Mouse (Mus musculus) embryonic facial prominence, embryonic 14.5 days (tissue): ENCODE data around the gene Pole2. TPM values are rescaled to one million over a fixed set of nuclear protein-coding genes. Genes with fewer than 3 reads are reported as not detected.

Source experiments
- ATAC-seq: fragments of 200-750 bp; cut with Nextera tagmentation; 2 replicates; pipeline ENCODE4 v1.8.0; 2017; ENCODE audit warnings: low read depth, moderate number of reproducible peaks, moderate TSS enrichment
- DNase-seq: peaks from one replicate; pipeline ENCODE4 v3.0.0-alpha.2; 2015; ENCODE audit warnings: low spot score
- H3K27ac ChIP-seq: fragments of 300-500 bp; sonication (generic); replicated peaks from 2 replicates; pipeline ENCODE4 v1.5.1; 2014; ENCODE audit warnings: low read depth, mild to moderate bottlenecking, low read length, moderate library complexity
- H3K27me3 ChIP-seq: fragments of 300-500 bp; sonication (generic); replicated peaks from 2 replicates; pipeline ENCODE4 v1.6.1; 2014; ENCODE audit warnings: low read length; ENCODE audit not compliant: control insufficient read depth, insufficient read depth
- H3K36me3 ChIP-seq: fragments of 300-500 bp; sonication (generic); 2 replicates; pipeline ENCODE4 v1.6.1; 2014; ENCODE audit warnings: low read length, mixed read lengths; ENCODE audit not compliant: control insufficient read depth, insufficient read depth
- H3K4me1 ChIP-seq: fragments of 300-500 bp; sonication (generic); 2 replicates; pipeline ENCODE4 v1.6.1; 2014; ENCODE audit warnings: antibody characterized with exemption, low read length; ENCODE audit not compliant: control insufficient read depth, insufficient read depth
- H3K4me2 ChIP-seq: fragments of 300-500 bp; sonication (generic); 2 replicates; pipeline ENCODE4 v1.6.1; 2014; ENCODE audit warnings: low read depth, mild to moderate bottlenecking, low read length, moderate library complexity, mixed read lengths
- H3K4me3 ChIP-seq: fragments of 300-500 bp; sonication (generic); 2 replicates; pipeline ENCODE4 v1.5.1; 2014; ENCODE audit warnings: low read depth, mild to moderate bottlenecking, low read length
- H3K9ac ChIP-seq: fragments of 300-500 bp; sonication (generic); 2 replicates; pipeline ENCODE4 v1.6.1; 2014; ENCODE audit warnings: low read depth, mild to moderate bottlenecking, low read length, moderate library complexity, mixed read lengths
- H3K9me3 ChIP-seq: fragments of 300-500 bp; sonication (generic); 2 replicates; pipeline ENCODE4 v1.6.1; 2016; ENCODE audit warnings: low read length; ENCODE audit not compliant: control insufficient read depth
- WGBS: fragments of 180-500 bp; shearing (Covaris S2); extraction: QIAGEN DNeasy Blood & Tissue Kit; methylation state at CpG from one replicate; pipeline ENCODE4 v1.1.7; 2014; 5-methylcytosine and 5-hydroxymethylcytosine counted together
- polyA plus RNA-seq: library from polyadenylated mRNA; unstranded; fragments of >200 nt; fragmentation: Nextera tagmentation; extraction: Ambion mirVana; gene quantifications from 2 replicates; pipeline ENCODE4 v1.2.1, GENCODE M21; 2014

Pole2 gene
- polyA plus RNA-seq: 21.4 and 23.9 TPM in 2 replicates

DNA sequence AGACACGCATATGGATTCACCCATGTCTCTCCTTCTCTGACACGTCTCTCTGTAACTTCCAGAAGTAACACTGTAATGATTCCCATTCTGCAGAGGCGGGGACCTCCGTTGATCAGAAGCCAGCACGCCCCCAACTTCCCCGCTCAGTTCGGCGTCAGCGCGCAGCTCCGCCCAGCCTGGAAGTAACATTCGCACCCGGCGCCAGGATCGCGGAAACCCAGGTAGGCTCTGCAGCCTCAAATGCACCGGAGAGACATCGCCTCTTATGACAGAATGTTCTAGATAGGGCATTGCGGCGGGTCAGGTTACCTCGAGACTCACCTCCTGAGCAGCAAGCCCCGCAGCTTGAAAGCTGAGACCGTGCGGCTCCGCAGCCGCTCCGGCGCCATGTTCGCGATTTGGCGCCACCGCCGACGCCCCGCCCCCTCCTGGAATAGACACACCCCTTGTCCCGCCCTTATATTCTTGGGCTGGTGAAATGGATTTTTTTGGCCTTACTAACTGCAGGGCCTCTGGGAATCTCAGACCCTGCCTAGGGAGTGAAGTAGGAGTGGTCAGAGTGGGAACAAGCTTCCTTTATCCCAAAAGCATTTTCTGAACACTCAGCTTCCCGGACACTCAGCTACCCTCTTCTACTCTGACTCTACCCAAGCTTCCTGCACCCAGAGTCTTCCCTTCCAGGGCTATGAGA lies at the start of gene Pole2:
Gene Pole2, minus strand, starts transcription at position 420 of the 691 bp plus-strand sequence.
- Histone ChIP-seq H3K4me2 (peak within 1 kb of the TSS; percentile 55), H3K9ac (peak within 1 kb of the TSS; percentile 70), H3K9me3 (no peaks in the 10 kb centered on the region), H3K36me3 (peaks cover 5% of the 10 kb centered on the region; the same call in 1 of the 2 replicates), H3K4me3 (peak within 1 kb of the TSS; percentile 71), H3K27me3 (no peaks in the 10 kb centered on the region), H3K4me1 (no peaks in the 10 kb centered on the region), H3K27ac (peak within 1 kb of the TSS; percentile 89)
- under 1% methylated on average over 32 of the region's 37 CpGs for WGBS
- peak; percentile 93 for DNase-seq
- peak; percentile 96 for ATAC-seq

DNA sequence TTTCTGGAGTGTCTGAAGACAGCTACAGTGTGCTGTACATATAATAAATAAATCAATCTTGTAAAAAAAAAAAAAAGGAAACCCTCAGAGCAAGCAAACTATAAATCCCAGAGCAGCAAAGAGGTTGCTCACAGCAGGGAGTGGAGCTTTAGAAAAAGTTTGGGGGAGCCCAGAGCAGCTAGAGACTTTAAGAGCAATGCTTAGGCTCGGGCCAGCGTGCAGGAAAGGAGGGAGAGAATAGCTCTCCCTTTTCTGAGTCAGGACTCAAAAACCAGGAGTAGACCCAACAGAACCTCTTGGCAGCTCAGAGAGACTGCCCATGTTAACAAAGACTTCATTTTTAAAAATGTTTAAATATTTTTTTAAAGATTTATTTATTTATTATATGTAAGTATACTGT lies 41.0 kb upstream of the Pole2 start:
- ATAC-seq (no peak), DNase-seq (no peak)
- H3K27ac ChIP-seq: no peak overlapping the region
- H3K27me3 ChIP-seq: no peaks in the 10 kb centered on the region
- no peak overlapping the region for H3K9ac ChIP-seq
- no peaks in the 10 kb centered on the region for H3K36me3 ChIP-seq
- H3K9me3 ChIP-seq: no peaks in the 10 kb centered on the region
- no peak overlapping the region for H3K4me3 ChIP-seq
- no peaks in the 10 kb centered on the region for H3K4me1 ChIP-seq
- no peak overlapping the region for H3K4me2 ChIP-seq
- 74% methylated on average over 2 of the region's 2 CpGs for WGBS

DNA sequence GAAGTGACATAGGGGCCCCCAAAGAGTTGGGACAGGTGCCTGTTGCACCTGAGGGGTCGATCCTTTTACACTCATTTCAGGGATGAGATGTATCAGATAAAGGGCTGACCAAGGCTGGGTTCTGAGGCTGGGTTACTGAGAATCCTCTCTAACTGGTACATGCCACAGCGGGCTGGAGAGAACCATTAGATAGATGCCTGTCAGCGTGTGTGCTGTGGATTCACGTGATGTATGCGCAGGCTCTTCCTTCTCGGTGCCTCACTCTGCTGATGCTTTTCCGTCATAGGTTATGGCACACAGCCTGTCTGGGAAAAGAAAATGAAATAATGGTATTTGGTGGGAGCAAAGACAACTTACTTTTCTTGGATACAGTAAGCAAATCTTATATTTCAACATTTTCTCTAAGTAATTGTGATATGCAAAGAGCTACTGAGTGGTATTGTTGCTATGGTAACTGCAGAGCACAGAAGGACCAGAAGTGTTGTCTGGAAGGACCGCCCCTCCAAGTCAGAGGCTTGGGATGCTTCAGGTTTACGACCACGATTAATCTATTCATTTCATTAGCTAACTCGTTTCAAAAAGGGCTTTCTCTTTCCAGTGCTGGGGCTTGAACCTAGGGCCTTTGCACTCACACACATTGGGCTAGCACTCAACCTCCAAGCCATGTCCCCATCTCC lies 40.1 kb upstream of the Pole2 start:
- no peak for ATAC-seq
- 78% methylated on average over 11 of the region's 11 CpGs for WGBS
- no peak overlapping the region for H3K9ac ChIP-seq

DNA sequence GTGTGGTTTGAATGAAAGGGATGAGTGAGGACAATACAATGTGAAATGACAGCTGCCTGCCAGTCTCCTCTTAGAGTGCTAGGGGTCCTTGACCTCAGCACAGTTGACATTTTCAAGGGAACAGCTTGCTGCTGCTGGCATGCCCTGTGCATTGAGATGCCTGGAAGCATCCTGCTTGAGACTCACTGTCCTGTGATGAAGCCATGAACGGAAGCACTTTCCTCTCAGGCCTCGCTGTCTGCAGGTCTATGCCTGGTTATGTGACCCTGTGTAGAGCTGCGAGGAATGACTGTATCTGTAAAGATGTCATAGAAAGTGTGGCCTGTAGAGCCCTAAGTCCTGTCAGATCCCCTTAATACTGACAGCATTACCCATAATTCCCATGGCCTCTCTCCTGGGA lies 37.0 kb upstream of the Pole2 start:
- DNase-seq (no peak), ATAC-seq (no peak)
- Histone ChIP-seq H3K27me3 (no peaks in the 10 kb centered on the region), H3K27ac (no peak overlapping the region), H3K9ac (no peak overlapping the region), H3K36me3 (no peaks in the 10 kb centered on the region), H3K4me2 (no peak overlapping the region), H3K4me1 (no peaks in the 10 kb centered on the region), H3K9me3 (no peaks in the 10 kb centered on the region), H3K4me3 (no peak overlapping the region)
- 79% methylated on average over 3 of the region's 3 CpGs for WGBS

More for the DNA sequence above, 40.1 kb upstream of the Pole2 start:
- no peak overlapping the region for H3K27ac ChIP-seq
- H3K36me3 ChIP-seq: no peaks in the 10 kb centered on the region
- no peaks in the 10 kb centered on the region for H3K27me3 ChIP-seq
- H3K4me3 ChIP-seq: no peak overlapping the region
- H3K4me1 ChIP-seq: no peaks in the 10 kb centered on the region
- no peak for DNase-seq
- H3K9me3 ChIP-seq: no peaks in the 10 kb centered on the region
- H3K4me2 ChIP-seq: no peak overlapping the region

DNA sequence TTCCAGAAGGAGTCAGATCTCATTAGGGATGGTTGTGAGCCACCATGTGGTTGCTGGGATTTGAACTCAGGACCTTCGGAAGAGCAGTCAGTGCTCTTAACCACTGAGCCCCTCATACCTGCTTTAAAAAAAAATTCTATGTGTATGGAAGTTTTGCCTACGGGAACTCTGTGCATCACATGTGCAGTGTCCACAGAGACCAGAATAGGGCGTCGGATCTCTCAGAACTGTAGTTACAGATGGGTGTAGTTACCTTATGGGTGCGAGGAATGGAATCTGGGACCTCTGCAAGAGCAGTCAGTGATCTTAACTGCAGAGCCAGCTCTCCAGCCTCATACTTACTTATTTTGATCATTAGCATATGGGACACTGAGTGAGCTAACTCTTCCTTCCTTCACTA lies 34.3 kb upstream of the Pole2 start:
- DNase-seq (no peak), ATAC-seq (no peak)
- Histone ChIP-seq H3K27ac (no peak overlapping the region), H3K9me3 (no peaks in the 10 kb centered on the region), H3K4me3 (no peak overlapping the region), H3K27me3 (no peaks in the 10 kb centered on the region), H3K36me3 (no peaks in the 10 kb centered on the region), H3K9ac (no peak overlapping the region; the same call in 1 of the 2 replicates), H3K4me1 (no peaks in the 10 kb centered on the region), H3K4me2 (no peak overlapping the region)
- WGBS: 89% methylated on average over 5 of the region's 5 CpGs

DNA sequence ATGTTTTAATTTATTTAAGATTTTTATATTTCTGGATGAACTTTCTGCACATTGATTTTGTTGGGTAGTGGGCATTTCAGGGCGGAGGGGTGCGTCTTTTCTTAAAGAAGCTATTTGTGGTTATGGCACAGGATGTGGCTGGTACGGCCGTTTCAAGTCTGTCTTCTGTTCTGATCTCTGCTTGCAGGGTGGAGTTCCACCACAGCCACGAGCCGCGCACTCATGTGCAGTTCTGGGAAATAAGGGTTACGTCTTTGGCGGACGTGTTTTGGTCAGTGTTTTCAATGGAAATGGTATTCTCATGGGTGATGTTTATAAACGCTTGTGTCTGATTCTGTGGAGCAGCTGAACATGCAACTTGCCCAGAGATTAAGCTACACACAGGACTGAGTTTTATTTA lies 29.8 kb upstream of the Pole2 start:
- no peak overlapping the region for H3K27ac ChIP-seq
- H3K4me2 ChIP-seq: no peak overlapping the region
- no peaks in the 10 kb centered on the region for H3K36me3 ChIP-seq
- H3K9me3 ChIP-seq: no peaks in the 10 kb centered on the region
- no peak overlapping the region for H3K4me3 ChIP-seq
- no peaks in the 10 kb centered on the region for H3K27me3 ChIP-seq
- WGBS: 77% methylated on average over 11 of the region's 11 CpGs
- ATAC-seq (no peak), DNase-seq (peak; percentile 16)
- no peaks in the 10 kb centered on the region for H3K4me1 ChIP-seq
- no peak overlapping the region for H3K9ac ChIP-seq

DNA sequence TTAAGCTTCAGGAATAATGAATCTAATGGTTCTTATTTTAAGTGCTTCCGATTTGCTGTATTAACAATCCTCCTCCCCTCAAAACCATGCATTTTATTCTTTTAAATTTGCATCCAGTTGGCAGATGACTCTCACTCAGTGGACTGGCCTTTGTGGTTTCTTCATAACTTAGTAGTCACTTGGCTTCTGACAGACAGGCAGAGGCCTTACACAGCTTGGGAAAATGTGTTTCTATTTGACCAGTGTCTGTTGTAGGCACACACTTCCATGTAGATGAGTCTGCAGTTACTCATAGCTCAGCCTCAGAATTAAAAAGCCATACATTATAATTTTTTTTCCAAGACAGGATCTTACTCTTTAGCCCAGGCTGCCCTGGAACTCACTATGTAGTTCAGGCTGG lies 25.8 kb upstream of the Pole2 start:
- no peaks in the 10 kb centered on the region for H3K4me1 ChIP-seq
- WGBS: 84% methylated on average over 1 of the region's 1 CpGs
- ATAC-seq (no peak), DNase-seq (no peak)
- H3K4me2 ChIP-seq: no peak overlapping the region
- H3K4me3 ChIP-seq: no peak overlapping the region
- no peak overlapping the region for H3K9ac ChIP-seq
- H3K9me3 ChIP-seq: no peaks in the 10 kb centered on the region
- no peak overlapping the region for H3K27ac ChIP-seq
- H3K27me3 ChIP-seq: no peaks in the 10 kb centered on the region
- no peaks in the 10 kb centered on the region for H3K36me3 ChIP-seq

DNA sequence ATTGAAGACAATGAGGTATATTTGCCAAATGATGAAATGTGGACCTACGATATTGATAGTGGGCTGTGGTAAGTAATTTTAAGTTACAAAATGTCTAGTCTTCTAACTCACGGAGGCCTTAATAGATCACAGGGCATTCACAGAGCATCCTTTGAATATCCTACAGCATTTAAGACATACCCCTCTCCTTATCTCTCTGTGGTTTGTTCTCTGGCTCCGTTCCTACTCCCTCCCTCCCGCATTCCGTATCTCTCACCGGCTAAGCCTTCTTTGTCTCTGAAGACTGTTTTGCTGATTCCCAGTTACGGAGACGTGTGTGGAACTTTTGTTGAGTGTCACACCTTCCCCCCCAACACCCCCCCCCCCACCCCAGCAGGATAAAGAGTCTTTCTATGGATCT lies 22.8 kb upstream of the Pole2 start:
- no peak overlapping the region for H3K4me2 ChIP-seq
- H3K27me3 ChIP-seq: no peaks in the 10 kb centered on the region
- WGBS: 76% methylated on average over 8 of the region's 8 CpGs
- H3K27ac ChIP-seq: no peak overlapping the region
- H3K36me3 ChIP-seq: no peaks in the 10 kb centered on the region
- ATAC-seq (no peak), DNase-seq (no peak)
- H3K9ac ChIP-seq: no peak overlapping the region
- H3K9me3 ChIP-seq: no peaks in the 10 kb centered on the region
- no peak overlapping the region for H3K4me3 ChIP-seq
- H3K4me1 ChIP-seq: no peaks in the 10 kb centered on the region

DNA sequence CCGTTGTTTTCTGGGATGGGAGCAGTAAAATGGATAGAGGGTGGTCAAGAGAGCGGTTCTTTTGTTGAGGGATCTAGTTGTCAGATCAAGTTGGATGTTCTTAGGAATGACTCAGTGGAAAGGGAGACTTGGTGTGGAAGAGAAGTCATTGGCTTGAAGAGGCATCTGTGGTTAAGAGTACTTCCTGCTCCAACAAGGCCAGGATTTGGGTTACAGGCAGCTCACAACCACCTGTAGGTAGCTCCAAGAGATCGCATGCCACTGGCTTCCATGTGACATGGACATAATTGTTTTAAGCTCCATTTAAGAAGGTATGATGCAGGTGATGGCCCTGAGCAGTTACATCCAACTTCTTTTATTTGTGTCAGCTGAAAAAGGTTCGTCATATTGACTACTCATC lies 21.8 kb upstream of the Pole2 start:
- WGBS: 85% methylated on average over 4 of the region's 4 CpGs
- no peak for ATAC-seq

More for the DNA sequence above, 21.8 kb upstream of the Pole2 start:
- Histone ChIP-seq H3K9ac (no peak overlapping the region), H3K4me1 (no peaks in the 10 kb centered on the region), H3K4me3 (no peak overlapping the region), H3K27me3 (no peaks in the 10 kb centered on the region), H3K36me3 (no peaks in the 10 kb centered on the region), H3K9me3 (no peaks in the 10 kb centered on the region), H3K4me2 (no peak overlapping the region), H3K27ac (no peak overlapping the region)
- DNase-seq: no peak
